In genomic region chr12:11202476-11202875, GRCm38 (mm10) we compare ENCODE assay signal across 33 mouse cellular contexts. TPM values are rescaled to one million over a fixed set of nuclear protein-coding genes. Genes with fewer than 3 reads are reported as not detected.
DNase-seq lines count a peak whose midpoint lies in the region; ATAC-seq and TF ChIP-seq lines count a peak whose summit lies in the region.
"Had no signal": no experiment of that assay in that cellular context is flagged by ENCODE, and none has a peak within 500 bp of the region (broad histone marks: within the 10 kb centered on the region; RNA-seq: fewer than 3 reads in every experiment).

No protein-coding gene starts in this region.

- no peaks in the 10 kb centered on the region for H3K27me3 ChIP-seq in heart, postnatal 0 days (ENCODE audit: control insufficient read depth, insufficient read depth, low read length)
- H3K27me3 ChIP-seq in heart, embryonic 12.5 days (replicated peaks), result no peaks in the 10 kb centered on the region
- H3K27me3 ChIP-seq: embryonic facial prominence, embryonic 12.5 days; hindbrain, embryonic 12.5 days; hindbrain, embryonic 15.5 days had no signal

- H3K4me3 ChIP-seq in gastrocnemius, adult 2 months, result peak overlapping the region; percentile 67
- no peak overlapping the region for H3K4me3 ChIP-seq in heart, postnatal 0 days (ENCODE audit: low read depth, low read length)
- H3K4me3 ChIP-seq in heart, embryonic 12.5 days, result no peak overlapping the region
- H3K4me3 ChIP-seq: embryonic facial prominence, embryonic 12.5 days; erythroblast, embryonic 14.5 days; forebrain, embryonic 10.5 days; heart, adult 2 months; heart, embryonic 10.5 days; hindbrain, embryonic 12.5 days; hindbrain, embryonic 15.5 days had no signal

- peaks cover 7% of the 10 kb centered on the region for H3K4me1 ChIP-seq in heart, postnatal 0 days (ENCODE audit: control insufficient read depth, insufficient read depth)
- H3K4me1 ChIP-seq in heart, embryonic 12.5 days (replicated peaks), result peaks cover 16% of the 10 kb centered on the region
- H3K4me1 ChIP-seq: embryonic facial prominence, embryonic 12.5 days; hindbrain, embryonic 12.5 days; hindbrain, embryonic 15.5 days had no signal

- WGBS in heart, postnatal 0 days, result 72% methylated on average over 8 of the region's 8 CpGs
- 90% methylated on average over 8 of the region's 8 CpGs for WGBS in heart, embryonic 12.5 days

- TF ChIP-seq EP300 in heart, postnatal 0 days (IDR thresholded peaks at IDR 0.05; ENCODE audit: low read depth), result no peak

- peak; percentile 75 for DNase-seq in gastrocnemius, adult 2 months
- DNase-seq in gastrocnemius, postnatal 36 days, result no peak
- peak; percentile 5 for DNase-seq in heart, postnatal 0 days (ENCODE audit: low spot score)
- peak; percentile 68 for DNase-seq in skeletal muscle tissue, adult 2 months (ENCODE audit: low read depth, low spot score)
- no peak for DNase-seq in c-Kit-positive CD71-positive TER-119-positive erythroid progenitor cells, embryonic 14.5 days (ENCODE audit: low spot score)
- DNase-seq in kidney, postnatal 10 days, result no peak
- DNase-seq: adrenal gland, adult 2 months; adrenal gland, postnatal 14 days; cerebellum, adult 11-12 months; cerebellum, adult 8-10 months; cerebellum, postnatal 10 days; cerebellum, postnatal 36 days; forebrain, postnatal 0 days; heart, adult 2 months; heart, postnatal 10 days; heart, postnatal 4 days; kidney, adult 2 months had no signal

- no peak for ATAC-seq in heart, postnatal 0 days (ENCODE audit: insufficient read depth, low read depth)
- no peak for ATAC-seq in heart, embryonic 12.5 days (ENCODE audit: insufficient number of reproducible peaks, low FRiP score)
- ATAC-seq in hematopoietic stem cell, adult 5-6 weeks (replicated peaks in 1 of 2; ENCODE audit: insufficient read depth in 1 of 2, low FRiP score in 2 of 2, low TSS enrichment in 1 of 2, low read depth in 1 of 2, poor library complexity in 2 of 2, severe bottlenecking in 2 of 2), result peak; percentile 26 to 58
- ATAC-seq: CD4-positive, CD25-positive, alpha-beta regulatory T cell, adult 4 months; forebrain, embryonic 14.5 days; forebrain, postnatal 0 days; intestine, postnatal 0 days had no signal

- no peaks in the 10 kb centered on the region for H3K36me3 ChIP-seq in heart, postnatal 0 days (replicated peaks; ENCODE audit: control insufficient read depth, insufficient read depth, low read length)
- no peaks in the 10 kb centered on the region for H3K36me3 ChIP-seq in heart, embryonic 12.5 days
- H3K36me3 ChIP-seq: embryonic facial prominence, embryonic 12.5 days; forebrain, embryonic 10.5 days; heart, embryonic 10.5 days; hindbrain, embryonic 12.5 days; hindbrain, embryonic 15.5 days had no signal

- no peak overlapping the region for H3K4me2 ChIP-seq in heart, postnatal 0 days (ENCODE audit: low read depth, low read length)
- no peak overlapping the region for H3K4me2 ChIP-seq in heart, embryonic 12.5 days
- H3K4me2 ChIP-seq: embryonic facial prominence, embryonic 12.5 days; hindbrain, embryonic 12.5 days; hindbrain, embryonic 15.5 days had no signal

- no peak overlapping the region for H3K9ac ChIP-seq in heart, postnatal 0 days (replicated peaks; ENCODE audit: low read depth, low read length)
- no peak overlapping the region for H3K9ac ChIP-seq in heart, embryonic 12.5 days
- H3K9ac ChIP-seq: embryonic facial prominence, embryonic 12.5 days; forebrain, postnatal 0 days; hindbrain, embryonic 12.5 days; hindbrain, embryonic 15.5 days had no signal

- no peak for TF ChIP-seq CTCF in gastrocnemius, adult 2 months (IDR thresholded peaks at IDR 0.05)
- no peak for TF ChIP-seq CTCF in heart, postnatal 0 days (IDR thresholded peaks at IDR 0.05; ENCODE audit: low read depth)

- intact Hi-C loops in gastrocnemius, adult 2 months (cut with DNase I), result loop anchor here (2.0 kb wide), 1 partner anchor 64 kb away; no protein-coding TSS in a partner anchor
- intact Hi-C loops in gastrocnemius, postnatal 36 days (cut with DNase I), result no loop called here

- H3K9me3 ChIP-seq in heart, postnatal 0 days (replicated peaks; ENCODE audit: control insufficient read depth, low read length), result no peaks in the 10 kb centered on the region
- no peaks in the 10 kb centered on the region for H3K9me3 ChIP-seq in heart, embryonic 12.5 days (replicated peaks)
- H3K9me3 ChIP-seq: embryonic facial prominence, embryonic 12.5 days; forebrain, embryonic 10.5 days; heart, embryonic 10.5 days; hindbrain, embryonic 12.5 days; hindbrain, embryonic 15.5 days had no signal

- H3K27ac ChIP-seq in gastrocnemius, adult 2 months, result peak overlapping the region; percentile 95
- H3K27ac ChIP-seq in heart, postnatal 0 days (ENCODE audit: low read depth), result no peak overlapping the region
- H3K27ac ChIP-seq in heart, embryonic 12.5 days (ENCODE audit: poor library complexity, severe bottlenecking), result no peak overlapping the region
- H3K27ac ChIP-seq: embryonic facial prominence, embryonic 12.5 days; forebrain, embryonic 10.5 days; heart, adult 2 months; heart, embryonic 10.5 days; hindbrain, embryonic 12.5 days; hindbrain, embryonic 15.5 days had no signal

RNA-seq across cellular contexts. Expression of gene Msgn1, which starts 6.3 kb away (rescaled TPM):
- not detected for total RNA-seq in gastrocnemius, adult 2 months (2021)
- total RNA-seq in gastrocnemius, postnatal 36 days (2021), result not detected
- not detected in 2 replicates for total RNA-seq in heart, postnatal 0 days (2014; rRNA removed; ENCODE audit: low replicate concordance)
- not detected in 2 replicates for polyA plus RNA-seq in heart, postnatal 0 days (2015; fragmentation: Nextera tagmentation; extraction: Ambion mirVana)
- polyA plus RNA-seq in heart, embryonic 12.5 days (2016; fragmentation: Nextera tagmentation; extraction: Ambion mirVana), result not detected in 2 replicates
- total RNA-seq in hematopoietic stem cell, adult 5-6 weeks (2017), result not detected in 2 replicates
- total RNA-seq: adrenal gland, adult 2 months; adrenal gland, postnatal 14 days; adrenal gland, postnatal 4 days; forebrain, postnatal 0 days; heart, adult 2 months; heart, postnatal 10 days; heart, postnatal 4 days; MEL had no signal
- polyA plus RNA-seq: adrenal gland, adult 2 months; C2C12; embryonic facial prominence, embryonic 12.5 days; erythroblast, embryonic 14.5 days; forebrain, embryonic 10.5 days; forebrain, embryonic 14.5 days; forebrain, postnatal 0 days; gonadal fat pad, adult 2 months; heart, adult 2 months; heart, embryonic 10.5 days; hindbrain, embryonic 12.5 days; hindbrain, embryonic 15.5 days; intestine, embryonic 14.5 days; intestine, postnatal 0 days; kidney, adult 2 months had no signal

RNA-seq across cellular contexts. Expression of gene Kcns3, which starts 51.6 kb away (rescaled TPM):
- under 1 TPM; 0.33 to 0.69 TPM for total RNA-seq in gastrocnemius, adult 2 months (2021)
- under 1 TPM; 0.46 to 0.49 TPM for total RNA-seq in gastrocnemius, postnatal 36 days (2021)
- 0.08 and 1.2 TPM in 2 replicates for total RNA-seq in heart, postnatal 0 days (2014; rRNA removed; ENCODE audit: low replicate concordance)
- polyA plus RNA-seq in heart, postnatal 0 days (2015; fragmentation: Nextera tagmentation; extraction: Ambion mirVana), result 0.18 TPM in 2 replicates
- 0.08 and 0.38 TPM in 2 replicates for polyA plus RNA-seq in heart, embryonic 12.5 days (2016; fragmentation: Nextera tagmentation; extraction: Ambion mirVana)
- total RNA-seq in hematopoietic stem cell, adult 5-6 weeks (2017), result not detected in 2 replicates
- total RNA-seq: MEL had no signal
- polyA plus RNA-seq: C2C12; CD4-positive, CD25-positive, alpha-beta regulatory T cell, adult 4 months; erythroblast, embryonic 14.5 days had no signal

Comparison
In these comparisons a context has a peak if more than half of its experiments do, and no peak if none do; other contexts are left out.
1. DNase-seq: peak in gastrocnemius, adult 2 months (single experiment), heart, postnatal 0 days (single experiment) and skeletal muscle tissue, adult 2 months (single experiment); none in gastrocnemius, postnatal 36 days (0 of 2), c-Kit-positive CD71-positive TER-119-positive erythroid progenitor cells, embryonic 14.5 days (single experiment) and kidney, postnatal 10 days (single experiment).
2. ATAC-seq: peak in hematopoietic stem cell, adult 5-6 weeks (2 of 2); none in heart, postnatal 0 days (single experiment) and heart, embryonic 12.5 days (single experiment).